Mouse (Mus musculus) stomach, postnatal 0 days (tissue): ENCODE measurements around the gene Dusp22.

Experiments
- CTCF ChIP-seq: IDR thresholded peaks from 2 replicates; pipeline ENCODE4 v1.5.1; 2016; ENCODE audit warnings: antibody characterized with exemption, low read depth, mild to moderate bottlenecking, moderate library complexity
- EP300 ChIP-seq: optimal IDR thresholded peaks from 2 replicates; pipeline ENCODE3; 2016; ENCODE audit warnings: antibody characterized with exemption

- TF ChIP-seq CTCF (no peak), EP300 (no peak)
Measured at GRCm38 (mm10) chr13:30749021-30749556, 89.3 kb downstream of the Dusp22 start, which contains the start of gene Irf4.
